Mouse (Mus musculus) heart, adult 9 months (tissue): Measurements from ENCODE around the gene Dxo.
"Not testable (repeated sequence)": the region's sequence is repeated elsewhere in the genome, so short reads cannot be mapped to it uniquely, and the experiment has no call there.

Experiments used
- DNase-seq, 2 experiments: peaks; one replicate each; pipeline ENCODE4 v3.0.0; 2022; ENCODE audit warnings: low spot score in 2 of 2

The Dxo gene

DNA sequence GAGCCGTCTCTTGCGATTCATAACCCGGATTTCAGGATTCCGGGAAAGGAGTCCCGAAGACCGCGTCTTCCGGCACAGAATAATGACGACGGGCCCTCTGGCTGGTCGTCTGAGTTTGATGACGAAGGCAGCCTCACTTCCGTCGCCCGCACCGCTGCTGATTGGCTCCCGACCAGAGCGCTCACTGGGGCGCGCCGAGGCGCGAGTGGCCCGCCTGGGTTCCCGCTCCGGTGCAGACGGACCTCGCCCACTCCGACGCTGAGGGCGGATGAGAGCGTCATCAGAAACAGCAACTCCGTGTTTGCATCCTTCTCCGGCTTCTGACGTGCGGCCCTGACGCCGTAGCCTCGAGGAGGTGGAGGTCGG, at the start of gene Dxo, which contains the start of gene Stk19:
Dxo (plus strand) TSS at position 164 of the 366 bp plus-strand sequence.
Stk19 (minus strand) TSS at position 90 of the 366 bp plus-strand sequence.
- peak; percentile 95 to 97 for DNase-seq

DNA sequence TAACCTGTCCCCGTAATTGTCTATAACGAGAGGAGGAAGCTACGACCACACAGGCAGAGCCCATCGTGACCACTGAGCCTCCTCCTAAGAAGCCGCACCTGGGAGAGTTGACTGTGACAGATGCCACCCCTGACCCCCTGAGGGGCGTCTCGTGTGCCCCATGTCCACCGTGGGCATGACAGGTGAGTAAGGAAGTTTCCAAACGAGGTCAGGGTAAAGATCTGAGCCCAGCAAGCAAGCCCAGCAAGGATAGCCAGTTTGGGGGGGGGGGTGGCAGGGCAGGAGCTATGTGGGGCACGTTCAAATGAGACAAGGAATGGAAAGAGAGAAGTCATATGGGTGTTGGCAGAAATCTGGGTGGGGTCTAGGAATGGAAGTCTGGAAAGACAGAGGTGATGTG, 41.8 kb upstream of the Dxo start:
- no peak for DNase-seq

- peak in 1 of 2 experiments; percentile 17 for DNase-seq
These were observed 41.2 kb upstream of the Dxo start for GRCm38 (mm10) chr17:34795633-34796032.

GRCm38 (mm10) chr17:34796311-34797140, 40.3 kb upstream of the Dxo start:
- no peak for DNase-seq

DNA sequence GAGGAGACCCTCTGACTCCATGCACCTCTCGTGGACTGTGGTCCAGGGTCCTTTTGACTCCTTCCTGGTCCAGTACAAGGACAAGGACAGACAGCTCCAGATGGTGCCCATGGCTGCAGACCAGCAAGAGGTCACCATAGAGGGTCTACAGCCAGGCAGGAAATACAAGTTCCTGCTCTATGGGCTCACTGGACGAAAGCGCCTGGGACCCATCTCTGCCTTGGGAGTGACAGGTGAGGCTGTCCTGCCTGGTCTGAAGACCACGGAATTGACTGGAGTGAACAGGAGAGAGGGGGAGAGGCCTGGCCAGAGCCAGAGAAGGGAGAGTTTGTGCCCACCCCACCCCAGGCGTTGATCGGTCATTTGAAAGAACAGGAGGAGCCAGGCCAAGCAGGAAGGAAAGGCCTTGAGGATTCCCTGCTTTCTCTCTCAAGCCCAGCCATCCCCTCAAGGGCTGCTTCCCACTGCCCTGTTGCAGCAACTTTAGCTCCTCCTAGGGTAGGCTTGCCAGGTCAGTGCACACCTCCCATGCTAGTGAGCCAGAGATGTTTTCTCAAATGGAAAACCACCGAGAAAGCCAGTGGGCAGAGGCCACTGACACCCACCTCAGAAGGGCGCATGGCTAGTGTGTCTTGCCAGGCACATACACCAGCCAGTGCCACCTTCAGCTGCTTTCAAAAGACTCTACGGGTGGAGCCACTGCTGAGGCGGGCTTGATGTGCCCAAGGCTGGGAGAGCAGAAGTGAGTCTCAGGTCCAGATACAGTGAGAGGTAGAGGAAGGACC, 39.4 kb upstream of the Dxo start:
- DNase-seq = not testable (repeated sequence)

DNA sequence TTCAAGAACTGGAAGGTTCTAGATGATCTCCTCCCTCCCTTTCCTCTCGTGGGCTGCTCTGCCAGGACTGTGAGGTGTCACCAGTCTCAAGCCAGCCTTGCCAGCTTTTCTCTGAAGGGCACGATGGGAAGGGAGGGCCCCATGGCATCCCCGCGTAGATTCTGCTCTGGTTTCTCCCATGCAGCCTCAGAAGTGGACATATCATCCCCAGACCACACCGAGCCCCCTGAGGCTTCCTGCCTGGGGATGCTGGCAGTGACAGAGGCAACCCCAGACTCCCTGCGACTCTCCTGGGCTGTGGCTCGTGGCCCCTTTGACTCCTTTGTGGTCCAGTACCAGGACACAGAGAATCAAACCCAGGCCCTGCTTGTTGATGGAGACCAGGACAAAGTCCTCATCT, 38.7 kb upstream of the Dxo start:
- DNase-seq = not testable (repeated sequence)

DNA sequence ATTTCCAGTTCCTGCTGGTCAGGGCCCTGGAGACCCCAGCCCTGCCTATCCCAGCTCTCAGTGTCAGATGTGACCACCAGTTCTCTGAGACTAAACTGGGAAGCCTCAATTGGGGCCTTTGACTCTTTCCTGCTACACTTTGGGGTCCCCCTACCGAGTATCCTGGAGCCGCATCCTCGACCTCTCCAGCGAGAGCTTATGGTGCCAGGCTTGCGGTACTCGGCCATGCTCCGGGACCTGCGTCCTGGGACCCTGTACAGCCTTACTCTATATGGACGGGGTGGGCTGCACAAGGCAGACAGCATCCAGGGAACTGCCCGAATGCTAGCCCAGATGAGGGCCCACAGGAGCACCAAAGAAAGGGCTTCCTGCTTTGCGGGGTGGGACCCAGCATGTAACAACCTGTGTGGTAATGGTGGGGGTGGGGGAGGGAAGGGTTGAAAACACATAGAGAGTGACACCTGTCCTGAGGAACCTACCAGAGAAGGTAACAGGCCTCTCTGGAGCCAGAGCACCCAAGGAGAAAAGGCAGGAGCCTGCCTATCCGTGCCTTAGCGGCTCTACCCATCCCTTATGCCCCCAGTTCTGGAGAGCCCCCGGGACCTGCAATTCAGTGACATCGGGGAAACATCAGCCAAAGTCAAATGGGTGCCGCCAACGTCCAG, 37.8 kb upstream of the Dxo start:
- no peak for DNase-seq

GRCm38 (mm10) chr17:34799531-34799925, 37.3 kb upstream of the Dxo start:
- DNase-seq = no peak

GRCm38 (mm10) chr17:34800781-34801305, 36.0 kb upstream of the Dxo start:
- DNase-seq = not testable (repeated sequence)

GRCm38 (mm10) chr17:34802756-34803155, 34.1 kb upstream of the Dxo start:
- DNase-seq = not testable (repeated sequence)

DNA sequence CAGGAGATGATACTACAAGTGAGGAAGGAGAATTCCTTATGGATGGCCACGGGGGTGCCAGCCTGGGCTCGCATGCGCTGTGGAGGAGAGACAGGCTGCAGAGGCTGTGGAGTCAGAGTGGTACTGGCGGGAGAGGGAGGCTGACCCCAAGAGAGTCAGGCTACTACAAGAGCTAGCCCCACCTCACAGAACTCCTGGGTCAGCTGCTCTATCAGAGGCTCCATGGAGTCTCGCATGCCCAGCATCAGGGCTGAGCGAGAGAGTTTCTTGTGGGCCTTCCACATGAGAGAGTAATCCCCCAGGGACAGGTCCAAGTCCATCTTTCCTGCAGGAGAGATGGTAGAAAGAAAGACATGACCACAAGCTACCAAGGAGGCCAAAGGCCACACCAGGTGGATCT, 33.5 kb upstream of the Dxo start:
- DNase-seq = not testable (repeated sequence)

DNA sequence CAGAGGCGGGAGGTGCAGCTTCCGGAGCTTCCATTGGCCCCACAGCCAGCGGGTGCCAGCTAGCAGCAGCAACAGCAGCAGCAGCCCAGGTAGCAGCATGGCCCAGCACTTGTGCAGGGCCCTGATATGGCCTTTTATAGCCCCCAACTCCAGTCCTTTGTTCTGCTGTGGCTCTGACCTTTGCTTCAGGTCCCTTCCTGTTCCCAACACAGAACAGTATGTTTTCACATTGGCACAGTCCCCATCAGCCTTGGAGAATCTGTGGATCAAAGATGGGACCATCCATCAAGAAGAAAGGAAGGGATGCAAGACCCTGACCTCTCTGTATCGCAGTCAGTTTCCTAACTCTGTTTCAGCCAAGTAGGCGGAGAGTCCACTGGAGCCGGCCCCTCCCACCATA, 32.5 kb upstream of the Dxo start, which contains the start of gene Cyp21a1:
Cyp21a1 (minus strand) TSS at position 261 of the 400 bp plus-strand sequence.
- not testable (repeated sequence) for DNase-seq

GRCm38 (mm10) chr17:34804871-34805562, 31.8 kb upstream of the Dxo start:
- no peak for DNase-seq

- no peak for DNase-seq
These were observed 29.6 kb upstream of the Dxo start for GRCm38 (mm10) chr17:34807176-34807575.

DNA sequence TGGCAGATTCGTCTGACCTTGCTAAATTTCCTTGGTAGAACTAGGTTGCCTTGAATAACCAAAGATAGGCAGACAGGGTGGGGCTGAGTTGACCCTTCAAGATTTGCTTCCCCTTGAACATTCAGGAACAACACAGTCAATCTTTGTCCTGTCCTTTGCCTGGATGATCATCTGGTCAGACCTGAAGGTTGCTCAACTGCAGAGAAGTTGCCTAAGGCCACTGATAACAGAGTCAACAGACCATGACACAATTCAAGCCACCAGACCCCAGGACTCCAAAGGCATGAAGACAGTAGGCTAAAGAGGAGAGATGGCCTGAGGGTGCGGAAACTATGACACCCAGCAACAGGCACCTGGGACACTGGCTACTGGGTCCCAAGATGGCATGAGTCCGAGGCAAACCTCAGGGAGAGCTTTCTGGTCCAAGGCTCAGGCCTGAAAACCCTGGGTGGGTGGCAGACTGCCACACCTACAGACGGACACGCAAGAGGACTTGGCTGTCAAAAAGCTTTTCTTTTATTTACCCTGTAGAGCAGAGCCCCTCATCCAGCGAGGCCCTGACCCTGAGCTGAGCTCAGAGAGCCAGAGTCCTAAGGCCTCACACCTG, 28.1 kb upstream of the Dxo start:
- DNase-seq = no peak

GRCm38 (mm10) chr17:34810411-34810810, 26.4 kb upstream of the Dxo start:
- DNase-seq = not testable (repeated sequence)

DNA sequence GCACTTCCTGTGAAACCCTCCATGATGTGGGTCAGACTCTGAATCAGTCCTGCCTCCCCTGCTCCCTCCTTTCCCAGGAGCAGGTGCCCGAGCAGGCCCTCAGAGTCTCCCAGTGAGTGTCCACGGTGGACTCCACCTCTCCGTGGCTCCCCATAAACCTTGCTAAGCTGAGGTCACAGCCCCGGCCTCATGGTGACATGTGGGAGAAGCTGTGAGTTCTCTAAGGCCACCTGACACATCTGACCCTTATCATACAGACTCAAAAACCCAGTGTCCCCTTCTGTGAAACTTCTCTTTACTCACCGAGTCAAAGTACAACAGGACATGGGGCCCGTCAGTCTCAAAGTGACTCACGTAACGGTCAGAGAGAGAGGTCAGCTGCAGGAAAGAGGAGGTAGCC, 26.0 kb upstream of the Dxo start:
- DNase-seq = not testable (repeated sequence)

DNA sequence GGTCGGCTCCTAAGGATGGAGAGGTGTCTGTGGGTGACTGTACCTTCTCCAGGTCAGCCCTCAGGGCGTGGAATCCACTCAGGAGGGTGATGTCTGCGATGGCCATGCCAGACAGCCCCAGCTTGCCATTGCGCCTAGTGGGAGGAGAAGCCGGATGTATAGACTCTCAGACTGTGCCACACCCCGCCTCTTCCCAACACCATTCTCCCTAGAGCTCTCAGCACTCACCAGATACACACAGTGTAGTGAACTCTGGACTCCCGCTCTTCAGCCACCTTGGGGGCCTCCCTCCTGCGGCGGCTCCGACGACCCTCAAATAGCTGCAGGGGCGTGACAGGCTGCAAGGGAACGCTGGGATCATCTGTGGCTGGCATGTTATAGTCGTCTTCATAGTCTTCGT, 25.5 kb upstream of the Dxo start:
- no peak for DNase-seq

GRCm38 (mm10) chr17:34813747-34814146, 23.1 kb upstream of the Dxo start:
- DNase-seq = not testable (repeated sequence)

DNA sequence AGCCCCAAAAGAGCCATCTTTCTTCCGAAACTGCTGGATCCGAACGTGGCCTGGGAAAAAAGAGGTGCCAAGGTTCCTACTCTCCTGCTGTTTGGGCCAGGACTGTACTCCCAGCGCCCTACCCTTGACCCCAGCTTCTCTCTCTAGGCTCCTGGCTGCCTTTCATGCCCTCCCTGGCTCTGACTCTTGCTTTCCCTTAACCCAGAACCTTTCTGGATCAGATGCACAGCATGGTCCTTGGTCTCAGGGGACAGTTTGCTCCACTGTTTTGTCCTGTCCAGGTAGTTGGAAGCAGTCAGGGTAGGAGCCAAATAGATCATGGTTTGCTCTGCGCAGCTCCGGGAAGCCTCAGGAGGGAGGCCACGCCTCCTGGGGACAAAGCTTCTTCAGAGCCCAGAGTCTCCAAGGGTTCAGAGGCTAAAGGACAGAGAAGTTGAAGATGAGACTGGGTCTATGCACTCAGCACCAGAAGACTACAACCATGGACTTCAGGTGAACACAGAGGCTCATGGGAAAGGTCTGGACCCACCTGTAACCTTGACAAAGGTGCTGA, 21.9 kb upstream of the Dxo start:
- DNase-seq = no peak
